Mouse (Mus musculus) forebrain, postnatal 0 days (tissue): Measurements from ENCODE around the gene Nsl1. TPM values are rescaled to one million over a fixed set of nuclear protein-coding genes. Genes with fewer than 3 reads are reported as not detected.
A peak's percentile ranks its signal among the peaks of the same experiment; 100 is the strongest.

Experiments
- ATAC-seq: fragments of 200-750 bp; cut with Nextera tagmentation; 2 replicates; pipeline ENCODE4 v1.8.0; 2017; ENCODE audit warnings: mild to moderate bottlenecking, moderate library complexity
- DNase-seq: peaks from one replicate; pipeline ENCODE4 v3.0.0-alpha.2; 2015
- H3K27ac ChIP-seq: fragments of 300-500 bp; sonication (generic); 2 replicates; pipeline ENCODE4 v1.5.1; 2014; ENCODE audit warnings: low read depth, mild to moderate bottlenecking, antibody characterized with exemption, low read length, moderate library complexity, mixed read lengths
- H3K27me3 ChIP-seq: fragments of 300-500 bp; sonication (generic); 2 replicates; pipeline ENCODE4 v1.6.1; 2014; ENCODE audit warnings: mild to moderate bottlenecking, low read length, mixed read lengths; ENCODE audit not compliant: insufficient read depth
- H3K36me3 ChIP-seq: fragments of 300-500 bp; sonication (generic); 2 replicates; pipeline ENCODE4 v1.6.1; 2014; ENCODE audit warnings: mild to moderate bottlenecking, moderate library complexity; ENCODE audit not compliant: insufficient read depth
- H3K4me1 ChIP-seq: fragments of 300-500 bp; sonication (generic); 2 replicates; pipeline ENCODE4 v1.6.1; 2014; ENCODE audit warnings: antibody characterized with exemption; ENCODE audit not compliant: insufficient read depth
- H3K4me2 ChIP-seq: fragments of 300-500 bp; sonication (generic); 2 replicates; pipeline ENCODE4 v1.6.1; 2014; ENCODE audit warnings: low read depth, mild to moderate bottlenecking, moderate library complexity
- H3K4me3 ChIP-seq: fragments of 300-500 bp; sonication (generic); 2 replicates; pipeline ENCODE4 v1.5.1; 2014; ENCODE audit warnings: low read depth, low read length, mixed read lengths
- H3K9ac ChIP-seq: fragments of 300-500 bp; sonication (generic); 2 replicates; pipeline ENCODE4 v1.6.1; 2014; ENCODE audit warnings: mild to moderate bottlenecking
- H3K9me3 ChIP-seq: fragments of 300-500 bp; sonication (generic); 2 replicates; pipeline ENCODE4 v1.6.1; 2016; ENCODE audit warnings: low read length
- CTCF ChIP-seq: sonication (generic); IDR thresholded peaks from 2 replicates; pipeline ENCODE4 v1.5.1; 2016; ENCODE audit warnings: antibody characterized with exemption, control low read depth, low read depth
- WGBS: fragments of 180-500 bp; shearing (Covaris S2); extraction: QIAGEN DNeasy Blood & Tissue Kit; methylation state at CpG from one replicate; pipeline ENCODE4 v1.1.7; 2014; 5-methylcytosine and 5-hydroxymethylcytosine counted together
- polyA plus RNA-seq: library from polyadenylated mRNA; unstranded; fragments of >200 nt; fragmentation: Nextera tagmentation; extraction: Ambion mirVana; gene quantifications from 2 replicates; pipeline ENCODE4 v1.2.1, GENCODE M21; 2015
- total RNA-seq: library from RNA; depleted of rRNA; stranded (reverse); fragments of >200 nt; gene quantifications from 2 replicates; pipeline ENCODE4 v1.2.3, GENCODE M21; 2014

Nsl1 gene
- total and polyA plus RNA-seq, 2 experiments from 2014 or later = 2.5 to 4.7 TPM

- no peaks in the 10 kb centered on the region for H3K36me3 ChIP-seq
- H3K27ac ChIP-seq = no peak overlapping the region
- no peaks in the 10 kb centered on the region for H3K4me1 ChIP-seq
- H3K9me3 ChIP-seq = no peaks in the 10 kb centered on the region
- DNase-seq (no peak), ATAC-seq (no peak)
- H3K27me3 ChIP-seq = no peaks in the 10 kb centered on the region
- H3K4me2 ChIP-seq = no peak overlapping the region
- 70% methylated on average over 8 of the region's 8 CpGs for WGBS
- no peak for TF ChIP-seq CTCF
- H3K9ac ChIP-seq = no peak overlapping the region
- no peak overlapping the region for H3K4me3 ChIP-seq
Observed at GRCm38 (mm10) chr1:191054870-191055532, 7.8 kb upstream of the Nsl1 start.

GRCm38 (mm10) chr1:191055533-191055873 is 7.3 kb upstream of the Nsl1 start:
- H3K4me3 ChIP-seq = no peak overlapping the region
- DNase-seq (no peak), ATAC-seq (no peak)
- no peak overlapping the region for H3K27ac ChIP-seq
- no peaks in the 10 kb centered on the region for H3K9me3 ChIP-seq
- no peak overlapping the region for H3K4me2 ChIP-seq
- no peaks in the 10 kb centered on the region for H3K4me1 ChIP-seq
- H3K9ac ChIP-seq = no peak overlapping the region
- peak; percentile 31 for TF ChIP-seq CTCF
- H3K36me3 ChIP-seq = no peaks in the 10 kb centered on the region
- 69% methylated on average over 2 of the region's 2 CpGs for WGBS
- no peaks in the 10 kb centered on the region for H3K27me3 ChIP-seq

GRCm38 (mm10) chr1:191057461-191057860 is 5.4 kb upstream of the Nsl1 start:
- H3K4me3 ChIP-seq = no peak overlapping the region
- no peaks in the 10 kb centered on the region for H3K9me3 ChIP-seq
- DNase-seq (no peak), ATAC-seq (no peak)
- peaks cover 6% of the 10 kb centered on the region; the same call in 1 of the 2 replicates for H3K4me1 ChIP-seq
- 69% methylated on average over 3 of the region's 3 CpGs for WGBS
- no peak overlapping the region for H3K9ac ChIP-seq
- peak; percentile 20; the same call in 1 of the 2 replicates for TF ChIP-seq CTCF
- no peaks in the 10 kb centered on the region for H3K27me3 ChIP-seq
- no peak overlapping the region for H3K4me2 ChIP-seq
- no peak overlapping the region for H3K27ac ChIP-seq
- no peaks in the 10 kb centered on the region for H3K36me3 ChIP-seq

- peak overlapping the region; percentile 66 for H3K27ac ChIP-seq
- WGBS = 5% methylated on average over 15 of the region's 15 CpGs
- DNase-seq (no peak), ATAC-seq (peak; percentile 64)
- H3K9me3 ChIP-seq = no peaks in the 10 kb centered on the region
- peaks cover 6% of the 10 kb centered on the region for H3K4me1 ChIP-seq
- no peaks in the 10 kb centered on the region for H3K36me3 ChIP-seq
- H3K9ac ChIP-seq = peak overlapping the region; percentile 82
- H3K4me2 ChIP-seq = peak overlapping the region; percentile 96
- H3K27me3 ChIP-seq = no peaks in the 10 kb centered on the region
- no peak for TF ChIP-seq CTCF
- peak overlapping the region; percentile 67 for H3K4me3 ChIP-seq
Observed at GRCm38 (mm10) chr1:191062241-191062780, 501 bp upstream of the Nsl1 start.

GRCm38 (mm10) chr1:191063700-191064099 is 888 bp downstream of the Nsl1 start:
- Histone ChIP-seq H3K27ac (no peak overlapping the region), H3K9ac (no peak overlapping the region), H3K9me3 (no peaks in the 10 kb centered on the region), H3K4me2 (peak overlapping the region; percentile 96), H3K27me3 (no peaks in the 10 kb centered on the region), H3K4me1 (peaks cover 6% of the 10 kb centered on the region), H3K36me3 (no peaks in the 10 kb centered on the region), H3K4me3 (peak overlapping the region; percentile 67; the same call in 1 of the 2 replicates)
- TF ChIP-seq CTCF = no peak
- no peak for ATAC-seq
- 63% methylated on average over 9 of the region's 9 CpGs for WGBS
- DNase-seq = no peak

- H3K27me3 ChIP-seq = no peaks in the 10 kb centered on the region
- H3K4me3 ChIP-seq = no peak overlapping the region
- H3K27ac ChIP-seq = no peak overlapping the region
- no peak for DNase-seq
- H3K4me1 ChIP-seq = peaks cover 6% of the 10 kb centered on the region
- no peaks in the 10 kb centered on the region for H3K9me3 ChIP-seq
- TF ChIP-seq CTCF = no peak
- no peaks in the 10 kb centered on the region for H3K36me3 ChIP-seq
- no peak for ATAC-seq
- H3K4me2 ChIP-seq = no peak overlapping the region
- H3K9ac ChIP-seq = no peak overlapping the region
- 80% methylated on average over 2 of the region's 2 CpGs for whole genome bisulfite sequencing
Observed at GRCm38 (mm10) chr1:191064535-191064934, 1.7 kb downstream of the Nsl1 start.

GRCm38 (mm10) chr1:191065188-191065587 is 2.4 kb downstream of the Nsl1 start:
- DNase-seq (no peak), ATAC-seq (no peak)
- peaks cover 6% of the 10 kb centered on the region for H3K4me1 ChIP-seq
- 84% methylated on average over 4 of the region's 4 CpGs for WGBS
- TF ChIP-seq CTCF = no peak
- no peaks in the 10 kb centered on the region for H3K9me3 ChIP-seq
- H3K27ac ChIP-seq = no peak overlapping the region
- H3K4me3 ChIP-seq = no peak overlapping the region
- no peak overlapping the region for H3K9ac ChIP-seq
- H3K27me3 ChIP-seq = no peaks in the 10 kb centered on the region
- 0 out of 2 replicates have a peak, but pooled peaks cover under 1% of the 10 kb centered on the region for H3K36me3 ChIP-seq
- H3K4me2 ChIP-seq = no peak overlapping the region
